Mouse (Mus musculus): Measurements from ENCODE around the gene Rabgap1l. TPM values are rescaled to one million over a fixed set of nuclear protein-coding genes. Genes with fewer than 3 reads are reported as not detected.
A peak's percentile ranks its signal among the peaks of the same experiment; 100 is the strongest.

The Rabgap1l gene
- polyA plus RNA-seq, 1 experiment from 2014 or later, result 49.4 TPM

DNA sequence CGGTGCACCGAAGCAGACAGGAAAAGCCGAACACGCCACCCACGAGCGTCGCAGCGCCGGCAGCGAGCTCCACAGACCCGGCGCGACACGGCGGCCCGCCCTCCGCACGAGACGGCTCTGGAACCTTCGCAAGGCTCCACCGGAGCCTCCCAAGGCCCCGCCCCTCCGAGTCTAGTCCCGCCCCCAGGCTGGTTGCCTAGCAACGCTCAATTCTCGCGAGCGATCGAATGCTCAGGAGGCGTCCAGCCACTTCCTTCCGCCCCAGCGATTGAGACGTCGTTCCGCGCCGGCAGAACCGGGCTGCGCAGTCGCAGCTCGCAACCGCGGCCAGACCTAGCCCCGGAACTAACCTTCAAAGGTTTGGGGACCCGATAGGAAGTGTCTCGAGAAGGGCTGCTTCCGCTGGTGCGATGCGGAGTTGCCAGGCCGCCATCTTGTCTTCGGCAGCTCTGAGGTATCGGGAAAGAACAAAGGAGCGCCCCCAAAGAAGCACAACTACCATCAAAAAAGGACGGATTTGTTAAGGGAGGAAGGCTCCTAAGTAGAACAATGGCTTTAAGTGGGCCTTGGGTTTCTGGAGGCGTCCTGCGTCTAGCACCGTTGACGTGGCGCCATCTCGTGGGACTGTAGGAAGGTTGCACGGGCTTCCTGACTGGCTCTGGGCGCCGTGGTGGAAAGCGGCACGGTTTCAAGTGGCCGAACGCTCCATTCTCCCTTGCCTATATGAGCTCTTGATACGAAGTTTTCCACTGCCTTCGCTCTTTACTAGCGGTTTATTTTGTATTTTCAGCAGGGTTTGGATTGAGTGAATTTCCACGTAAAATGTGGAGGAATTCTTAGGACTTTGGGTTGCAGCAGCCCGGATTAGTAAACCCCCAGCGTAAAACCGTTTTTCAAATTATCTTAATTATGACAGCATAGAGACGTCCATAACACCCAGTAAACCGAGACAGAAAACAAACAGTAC, 580.0 kb downstream of the Rabgap1l start, which contains the start of gene Cacybp:
Gene Cacybp (minus strand): TSS at position 173 of the 967 bp plus-strand sequence.
- H3K4me1 ChIP-seq (replicated peaks; ENCODE audit: control insufficient read depth, insufficient read depth, low read length), result peaks cover 25% of the 10 kb centered on the region
- WGBS, result under 1% methylated on average over 74 of the region's 76 CpGs
- peak; percentile 97 for ATAC-seq
- no peaks in the 10 kb centered on the region for H3K27me3 ChIP-seq (replicated peaks; ENCODE audit: control insufficient read depth, insufficient read depth, low read length)
- peak within 1 kb of the TSS; percentile 87 for H3K4me2 ChIP-seq (ENCODE audit: low read length)
- peak within 1 kb of the TSS; percentile 93 for H3K4me3 ChIP-seq (replicated peaks; ENCODE audit: low read length)
- H3K36me3 ChIP-seq (ENCODE audit: control insufficient read depth, insufficient read depth), result no peaks in the 10 kb centered on the region
- no peaks in the 10 kb centered on the region for H3K9me3 ChIP-seq (ENCODE audit: control insufficient read depth, low read length)
- peak within 1 kb of the TSS; percentile 100 for H3K27ac ChIP-seq (ENCODE audit: low read length)
- H3K9ac ChIP-seq (replicated peaks; ENCODE audit: low read depth, low read length), result peak within 1 kb of the TSS; percentile 94

DNA sequence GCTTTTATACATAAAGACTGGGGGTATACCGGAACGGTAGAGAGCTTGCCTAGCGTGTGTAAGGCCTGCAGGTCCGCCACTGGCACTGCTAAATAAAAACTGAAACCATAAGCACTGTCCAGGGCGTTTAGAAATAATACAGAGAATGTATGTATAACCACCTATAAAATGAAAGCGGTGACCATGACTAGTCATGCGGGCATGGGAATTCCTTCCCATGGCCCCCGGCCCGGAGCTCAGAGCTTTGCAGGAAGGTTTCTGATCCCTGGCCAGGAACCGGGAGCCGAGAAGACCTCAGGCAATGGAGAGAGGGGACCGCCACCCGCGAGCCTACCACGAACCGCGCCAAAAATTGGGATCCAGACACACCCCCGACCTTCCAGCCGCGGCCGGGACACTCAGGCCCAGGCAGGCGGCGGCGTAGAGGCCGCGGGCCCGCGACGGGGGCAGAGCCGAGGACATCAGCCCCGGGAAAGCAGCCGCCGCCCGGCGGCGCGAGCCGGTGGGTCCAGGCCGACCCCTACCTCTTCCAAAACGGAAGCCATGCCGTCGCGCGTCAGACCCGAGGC, 580.8 kb downstream of the Rabgap1l start:
- Histone ChIP-seq H3K27me3 (replicated peaks; ENCODE audit: control insufficient read depth, insufficient read depth, low read length) (no peaks in the 10 kb centered on the region), H3K27ac (ENCODE audit: low read length) (peak overlapping the region; percentile 100), H3K9ac (replicated peaks; ENCODE audit: low read depth, low read length) (peak overlapping the region; percentile 94), H3K9me3 (ENCODE audit: control insufficient read depth, low read length) (no peaks in the 10 kb centered on the region), H3K4me1 (replicated peaks; ENCODE audit: control insufficient read depth, insufficient read depth, low read length) (peaks cover 25% of the 10 kb centered on the region), H3K4me2 (ENCODE audit: low read length) (peak overlapping the region; percentile 87), H3K36me3 (ENCODE audit: control insufficient read depth, insufficient read depth) (0 out of 2 replicates have a peak, but pooled peaks cover 4% of the 10 kb centered on the region), H3K4me3 (replicated peaks; ENCODE audit: low read length) (peak overlapping the region; percentile 93)
- WGBS, result under 1% methylated on average over 45 of the region's 45 CpGs
- peak; percentile 0; the same call in 1 of the 2 replicates for ATAC-seq

DNA sequence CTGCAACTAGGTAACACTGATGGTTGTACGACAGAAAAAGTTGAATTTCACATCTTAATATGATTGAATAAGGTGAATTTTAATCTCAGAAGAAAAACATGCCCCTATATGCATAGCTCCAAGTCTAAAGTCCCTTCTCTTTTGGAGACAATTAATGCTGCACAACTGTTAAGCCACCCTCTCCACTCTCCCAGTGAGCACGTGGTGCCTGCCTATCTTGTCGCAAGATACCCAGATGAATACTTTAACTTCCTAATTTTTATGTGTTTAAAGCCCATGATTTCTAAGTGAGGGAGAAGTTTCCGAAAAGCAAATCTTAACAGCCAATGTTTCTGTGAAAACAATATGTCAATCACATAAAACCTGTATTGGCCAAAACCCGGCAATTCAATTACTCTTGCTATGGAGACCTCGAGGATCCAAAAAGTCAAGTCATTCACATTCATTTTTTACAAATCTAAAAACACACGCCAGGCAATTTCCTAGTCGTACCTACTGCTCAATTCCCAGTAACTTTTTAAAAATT, 581.4 kb downstream of the Rabgap1l start:
- no peaks in the 10 kb centered on the region for H3K9me3 ChIP-seq (ENCODE audit: control insufficient read depth, low read length)
- no peak for ATAC-seq
- peak overlapping the region; percentile 100 for H3K27ac ChIP-seq (ENCODE audit: low read length)
- H3K4me3 ChIP-seq (replicated peaks; ENCODE audit: low read length), result peak overlapping the region; percentile 93
- H3K4me1 ChIP-seq (replicated peaks; ENCODE audit: control insufficient read depth, insufficient read depth, low read length), result peaks cover 25% of the 10 kb centered on the region
- peak overlapping the region; percentile 94 for H3K9ac ChIP-seq (replicated peaks; ENCODE audit: low read depth, low read length)
- WGBS, result 1% methylated on average over 8 of the region's 8 CpGs
- peaks cover 5% of the 10 kb centered on the region for H3K36me3 ChIP-seq (ENCODE audit: control insufficient read depth, insufficient read depth)
- H3K4me2 ChIP-seq (ENCODE audit: low read length), result peak overlapping the region; percentile 87
- H3K27me3 ChIP-seq (replicated peaks; ENCODE audit: control insufficient read depth, insufficient read depth, low read length), result no peaks in the 10 kb centered on the region

DNA sequence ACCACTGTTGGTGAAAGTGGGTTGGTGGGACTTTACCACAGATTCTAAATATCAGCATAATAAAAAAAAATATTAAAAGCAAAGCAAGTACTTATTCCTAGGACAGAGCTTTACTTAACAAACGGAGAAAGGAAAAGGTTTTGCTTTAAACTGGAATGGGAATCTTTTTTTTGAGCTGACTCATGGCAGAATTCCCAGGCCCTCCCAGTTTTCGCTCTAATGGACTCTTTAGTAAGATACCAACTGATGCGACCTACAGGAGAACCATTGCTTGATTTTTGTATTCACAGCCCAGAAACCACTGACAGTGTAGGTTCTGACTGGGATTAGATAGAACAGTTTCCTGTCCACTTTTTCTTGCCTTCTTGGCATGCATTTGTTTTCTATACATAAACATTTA, 582.4 kb downstream of the Rabgap1l start:
- 37% methylated on average over 3 of the region's 3 CpGs for WGBS
- Histone ChIP-seq H3K9me3 (ENCODE audit: control insufficient read depth, low read length) (no peaks in the 10 kb centered on the region), H3K36me3 (ENCODE audit: control insufficient read depth, insufficient read depth) (peaks cover 14% of the 10 kb centered on the region), H3K4me2 (ENCODE audit: low read length) (peak overlapping the region; percentile 87), H3K9ac (replicated peaks; ENCODE audit: low read depth, low read length) (no peak overlapping the region), H3K27ac (ENCODE audit: low read length) (no peak overlapping the region), H3K4me3 (replicated peaks; ENCODE audit: low read length) (peak overlapping the region; percentile 93), H3K4me1 (replicated peaks; ENCODE audit: control insufficient read depth, insufficient read depth, low read length) (peaks cover 25% of the 10 kb centered on the region), H3K27me3 (replicated peaks; ENCODE audit: control insufficient read depth, insufficient read depth, low read length) (no peaks in the 10 kb centered on the region)
- no peak for ATAC-seq

DNA sequence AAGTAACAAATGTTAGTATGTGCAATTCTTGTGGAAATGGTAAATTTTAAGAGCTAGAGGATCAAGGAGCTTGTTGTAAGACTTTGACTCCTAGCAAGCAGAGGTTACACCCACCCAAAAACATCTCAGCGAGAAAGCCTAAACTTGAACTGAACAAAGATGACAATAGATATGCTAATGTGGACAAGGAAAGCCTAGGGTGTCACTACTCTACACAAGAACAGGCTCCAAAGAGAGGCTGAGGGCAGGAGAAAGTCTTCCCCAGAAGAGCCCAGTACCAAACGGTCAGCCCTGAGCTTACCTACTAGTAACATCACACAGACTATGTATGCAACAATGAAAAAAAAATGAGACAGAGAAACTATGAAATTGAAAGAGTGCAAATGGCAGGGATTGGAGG, 583.2 kb downstream of the Rabgap1l start:
- H3K4me1 ChIP-seq (replicated peaks; ENCODE audit: control insufficient read depth, insufficient read depth, low read length), result peaks cover 25% of the 10 kb centered on the region
- 20% methylated on average over 2 of the region's 2 CpGs for WGBS
- no peak overlapping the region for H3K4me2 ChIP-seq (ENCODE audit: low read length)
- H3K27me3 ChIP-seq (replicated peaks; ENCODE audit: control insufficient read depth, insufficient read depth, low read length), result no peaks in the 10 kb centered on the region
- H3K36me3 ChIP-seq (ENCODE audit: control insufficient read depth, insufficient read depth), result peaks cover 14% of the 10 kb centered on the region
- H3K9me3 ChIP-seq (ENCODE audit: control insufficient read depth, low read length), result no peaks in the 10 kb centered on the region
- no peak overlapping the region for H3K27ac ChIP-seq (ENCODE audit: low read length)
- no peak overlapping the region for H3K4me3 ChIP-seq (replicated peaks; ENCODE audit: low read length)
- no peak overlapping the region for H3K9ac ChIP-seq (replicated peaks; ENCODE audit: low read depth, low read length)
- ATAC-seq, result no peak

DNA sequence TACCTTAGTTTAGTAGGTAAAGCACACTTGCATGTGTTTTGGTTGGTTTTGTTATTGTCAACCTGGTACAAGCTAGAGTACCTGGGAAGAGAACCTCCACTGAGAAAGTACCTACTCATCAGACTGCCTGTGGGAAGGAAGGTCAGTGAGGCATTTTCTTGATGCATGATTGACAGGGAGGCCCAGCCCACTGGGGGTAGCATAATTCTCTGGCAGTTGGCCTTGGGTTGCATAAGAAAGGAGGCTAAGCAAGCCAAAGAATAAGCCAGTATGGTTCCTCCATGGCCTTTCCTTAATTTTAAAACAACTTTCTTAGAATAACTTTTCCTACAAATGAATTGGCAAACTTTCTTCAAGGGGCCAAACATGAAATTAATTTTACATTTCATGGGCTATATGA, 587.5 kb downstream of the Rabgap1l start:
- Histone ChIP-seq H3K4me1 (replicated peaks; ENCODE audit: control insufficient read depth, insufficient read depth, low read length) (peaks cover 5% of the 10 kb centered on the region), H3K4me2 (ENCODE audit: low read length) (no peak overlapping the region), H3K27me3 (replicated peaks; ENCODE audit: control insufficient read depth, insufficient read depth, low read length) (no peaks in the 10 kb centered on the region), H3K4me3 (replicated peaks; ENCODE audit: low read length) (no peak overlapping the region), H3K9me3 (ENCODE audit: control insufficient read depth, low read length) (no peaks in the 10 kb centered on the region), H3K9ac (replicated peaks; ENCODE audit: low read depth, low read length) (no peak overlapping the region), H3K27ac (ENCODE audit: low read length) (no peak overlapping the region), H3K36me3 (ENCODE audit: control insufficient read depth, insufficient read depth) (peaks cover 37% of the 10 kb centered on the region)
- no peak for ATAC-seq

DNA sequence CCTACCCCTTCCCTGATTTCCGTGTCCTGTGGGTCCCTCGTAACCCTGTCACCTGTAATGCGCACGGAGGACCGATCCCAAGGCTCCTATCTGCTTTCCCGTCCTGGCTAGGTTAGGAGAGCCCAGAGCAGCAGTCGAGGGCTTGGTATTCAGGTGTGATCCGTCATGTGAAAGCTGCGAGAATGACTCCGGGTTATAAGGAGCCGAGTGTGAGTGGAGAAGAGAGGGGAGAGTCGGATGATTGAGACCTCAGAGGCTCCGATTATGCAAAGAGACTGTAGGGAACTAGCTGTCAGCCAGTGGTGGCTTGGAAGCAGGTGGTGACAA, 597.7 kb downstream of the Rabgap1l start:
- WGBS, result 0% methylated on average over 13 of the region's 13 CpGs
- H3K4me2 ChIP-seq (ENCODE audit: low read length), result peak overlapping the region; percentile 96
- H3K27me3 ChIP-seq (replicated peaks; ENCODE audit: control insufficient read depth, insufficient read depth, low read length), result no peaks in the 10 kb centered on the region
- peaks cover 13% of the 10 kb centered on the region for H3K4me1 ChIP-seq (replicated peaks; ENCODE audit: control insufficient read depth, insufficient read depth, low read length)
- H3K4me3 ChIP-seq (replicated peaks; ENCODE audit: low read length), result peak overlapping the region; percentile 95
- H3K27ac ChIP-seq (ENCODE audit: low read length), result peak overlapping the region; percentile 75
- ATAC-seq, result no peak; the same call in 1 of the 2 replicates
- peak overlapping the region; percentile 87 for H3K9ac ChIP-seq (replicated peaks; ENCODE audit: low read depth, low read length)
- H3K36me3 ChIP-seq (ENCODE audit: control insufficient read depth, insufficient read depth), result peaks cover 6% of the 10 kb centered on the region
- H3K9me3 ChIP-seq (ENCODE audit: control insufficient read depth, low read length), result no peaks in the 10 kb centered on the region

DNA sequence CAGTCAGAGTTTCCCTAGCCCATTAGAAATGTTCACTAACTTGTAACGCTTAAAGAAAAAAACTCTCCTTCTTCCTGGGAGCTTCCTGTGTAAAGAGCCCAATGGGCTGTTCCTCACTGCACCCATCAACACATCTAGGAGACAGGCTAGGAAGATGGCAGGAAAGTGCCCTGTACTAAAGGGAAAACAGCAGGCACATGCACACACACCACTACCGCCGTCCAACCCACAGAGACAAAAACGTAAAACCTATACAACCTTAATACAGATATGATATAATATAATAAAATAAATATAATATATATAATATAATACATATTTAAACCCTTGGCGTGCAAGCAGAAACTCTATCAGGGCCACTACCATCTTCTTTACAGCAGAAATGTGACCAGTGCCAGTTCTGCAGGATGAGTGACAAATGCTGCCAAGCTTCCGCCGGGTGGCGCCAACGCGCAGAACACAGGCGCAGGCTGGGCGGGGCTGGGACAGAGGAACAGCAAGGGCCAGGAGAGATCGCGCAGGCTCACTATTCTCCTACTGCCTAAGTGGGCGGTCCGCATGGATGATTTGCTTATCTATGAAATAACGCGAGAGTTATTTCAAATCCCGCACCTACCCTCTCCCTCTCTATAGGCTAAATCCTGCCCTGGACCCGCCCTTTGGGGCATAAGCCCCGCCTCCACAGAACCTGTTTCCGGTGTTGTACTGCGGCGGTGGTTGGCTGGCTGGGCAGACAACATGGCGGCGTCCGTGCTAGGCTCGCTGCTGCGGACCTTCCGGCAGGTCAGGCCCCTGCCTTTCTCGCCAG, 598.3 kb downstream of the Rabgap1l start, which contains the start of gene Mrps14:
Gene Mrps14 (plus strand): TSS at position 687 of the 808 bp plus-strand sequence.
- peaks cover 6% of the 10 kb centered on the region; the same call in 1 of the 2 replicates for H3K36me3 ChIP-seq (ENCODE audit: control insufficient read depth, insufficient read depth)
- peak within 1 kb of the TSS; percentile 87 for H3K9ac ChIP-seq (replicated peaks; ENCODE audit: low read depth, low read length)
- H3K4me3 ChIP-seq (replicated peaks; ENCODE audit: low read length), result peak within 1 kb of the TSS; percentile 95
- H3K9me3 ChIP-seq (ENCODE audit: control insufficient read depth, low read length), result no peaks in the 10 kb centered on the region
- H3K27ac ChIP-seq (ENCODE audit: low read length), result peak within 1 kb of the TSS; percentile 75
- H3K27me3 ChIP-seq (replicated peaks; ENCODE audit: control insufficient read depth, insufficient read depth, low read length), result no peaks in the 10 kb centered on the region
- WGBS, result 6% methylated on average over 31 of the region's 31 CpGs
- peaks cover 13% of the 10 kb centered on the region for H3K4me1 ChIP-seq (replicated peaks; ENCODE audit: control insufficient read depth, insufficient read depth, low read length)
- ATAC-seq, result peak; percentile 99
- peak within 1 kb of the TSS; percentile 96 for H3K4me2 ChIP-seq (ENCODE audit: low read length)
